Mouse (Mus musculus) left cerebral cortex, postnatal 4 days (tissue): ENCODE results near the gene Rwdd2a. TPM values are rescaled to one million over a fixed set of nuclear protein-coding genes. Genes with fewer than 3 reads are reported as not detected.
"Not testable (repeated sequence)": the region's sequence is repeated elsewhere in the genome, so short reads cannot be mapped to it uniquely, and the experiment has no call there.

Experiments
- DNase-seq: peaks from one replicate; pipeline ENCODE4 v3.0.0-alpha.2; 2022
- intact Hi-C: fragments of 180-260 bp; cut with DNase I; formaldehyde crosslinking; loops from one replicate; pipeline ENCODE4 v1.15.1; 2025
- total RNA-seq, 2 experiments: library from RNA; stranded (reverse); gene quantifications; 2 replicates each; pipeline ENCODE4 v1.2.3; 2021

Rwdd2a gene
- total RNA-seq, 2 experiments from 2014 or later, result 13.9 to 16.8 TPM

DNA sequence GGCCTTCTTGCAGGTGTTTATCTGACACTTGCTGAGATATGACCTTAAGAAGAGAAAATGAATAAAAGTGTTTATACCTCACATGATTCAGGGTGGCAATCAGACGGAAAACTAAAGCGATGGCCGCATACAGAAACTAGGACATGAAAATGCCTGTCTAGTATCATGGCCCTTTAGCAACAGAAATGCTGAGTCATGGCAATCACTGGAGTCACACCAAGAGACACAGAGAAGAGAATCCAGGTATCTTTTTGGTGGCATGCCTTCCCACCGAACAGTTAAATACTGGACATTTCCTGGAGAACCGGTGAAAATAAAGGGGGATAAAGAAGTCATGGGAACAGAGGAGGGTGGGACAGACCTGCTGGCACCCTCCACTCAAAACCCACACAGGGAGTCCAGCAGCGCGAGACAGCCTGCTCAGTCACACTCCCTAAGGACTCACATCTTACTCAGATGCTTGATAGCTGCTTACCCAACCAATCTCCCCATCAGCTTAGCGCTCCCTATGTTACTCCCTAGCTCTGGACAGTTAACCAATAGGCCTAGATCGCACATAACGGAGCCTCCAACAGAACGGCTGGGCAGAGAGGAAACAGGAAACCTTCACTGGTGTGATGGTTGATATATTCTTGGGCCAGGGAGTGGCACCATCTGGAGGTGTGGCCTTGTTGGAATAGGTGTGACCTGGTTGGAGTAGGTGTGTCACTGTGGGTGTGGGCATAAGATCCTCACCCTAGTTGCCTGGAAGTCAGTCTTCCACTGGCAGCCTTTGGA, 15.4 kb downstream of the Rwdd2a start:
- DNase-seq, result no peak
- intact Hi-C loops, result no loop called here

DNA sequence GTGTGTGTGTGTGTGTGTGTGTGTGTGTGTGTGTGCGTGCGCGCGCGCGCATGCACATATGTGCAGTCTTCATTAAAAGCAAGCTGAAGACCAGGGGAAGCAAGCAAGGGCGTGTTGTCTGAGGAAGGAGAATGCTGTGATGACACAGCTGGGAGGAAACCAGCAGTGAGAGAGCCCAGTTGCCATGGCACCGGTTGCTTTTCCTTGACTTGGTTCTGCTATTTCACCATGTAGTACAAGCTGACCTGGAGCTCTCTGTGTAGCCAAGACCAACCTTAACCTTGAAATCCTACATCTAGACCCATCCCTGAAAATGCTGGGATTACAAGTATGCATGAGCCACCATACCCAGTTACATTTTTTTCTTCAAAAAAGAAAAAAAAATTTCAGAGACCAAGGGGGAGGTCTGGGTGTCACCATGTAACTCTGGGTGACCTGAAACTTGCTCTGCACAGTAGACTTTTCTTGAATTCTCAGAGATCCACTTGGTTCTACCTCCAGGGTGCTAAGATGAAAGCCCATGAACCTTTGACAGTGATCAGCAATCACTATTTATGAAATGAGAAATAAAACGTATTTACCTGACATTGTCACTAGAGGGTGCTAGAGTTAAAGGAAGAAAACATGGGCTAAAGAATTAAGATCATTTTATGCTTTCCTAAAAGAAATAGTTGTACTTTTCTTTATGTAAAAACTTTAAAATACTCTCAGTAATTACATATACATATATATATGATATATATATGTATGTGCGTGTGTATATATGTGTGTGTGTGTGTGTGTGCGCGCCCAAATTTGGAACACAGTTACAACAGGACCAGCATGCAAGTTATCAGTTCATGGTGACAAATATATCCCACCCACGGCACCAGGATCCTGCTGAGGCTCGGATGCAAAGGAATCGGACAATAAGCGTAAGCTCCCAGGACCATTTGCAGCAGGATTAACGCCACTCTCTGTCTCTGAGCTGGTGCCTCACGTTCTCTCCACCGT, 21.2 kb downstream of the Rwdd2a start:
- no peak for DNase-seq
- intact Hi-C loops, result loop anchor here (5.0 to 10.0 kb wide), 2 partner anchors 154 to 212 kb away; no protein-coding TSS in a partner anchor

DNA sequence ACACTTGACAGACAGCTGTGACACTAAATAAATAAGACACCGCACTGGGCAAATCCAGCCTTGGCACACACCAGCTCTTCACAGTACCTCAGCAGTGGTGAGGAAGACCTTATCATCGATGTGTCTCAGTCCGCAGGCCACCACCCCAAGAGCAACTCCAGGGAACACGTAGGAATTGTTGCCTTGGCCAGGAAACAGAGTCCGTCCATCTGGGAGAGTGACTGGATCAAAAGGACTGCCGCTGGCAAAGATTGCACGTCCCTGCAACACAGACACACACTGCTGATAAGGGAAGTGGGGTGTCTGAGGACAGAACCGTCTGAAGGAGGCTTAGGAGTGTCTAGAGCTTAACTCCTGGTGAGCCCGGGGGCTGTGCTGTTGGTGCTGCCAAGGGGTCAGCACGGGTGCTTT, 22.6 kb downstream of the Rwdd2a start:
- intact Hi-C loops, result loop anchor here (5.0 to 10.0 kb wide), 2 partner anchors 153 to 210 kb away; no protein-coding TSS in a partner anchor

DNA sequence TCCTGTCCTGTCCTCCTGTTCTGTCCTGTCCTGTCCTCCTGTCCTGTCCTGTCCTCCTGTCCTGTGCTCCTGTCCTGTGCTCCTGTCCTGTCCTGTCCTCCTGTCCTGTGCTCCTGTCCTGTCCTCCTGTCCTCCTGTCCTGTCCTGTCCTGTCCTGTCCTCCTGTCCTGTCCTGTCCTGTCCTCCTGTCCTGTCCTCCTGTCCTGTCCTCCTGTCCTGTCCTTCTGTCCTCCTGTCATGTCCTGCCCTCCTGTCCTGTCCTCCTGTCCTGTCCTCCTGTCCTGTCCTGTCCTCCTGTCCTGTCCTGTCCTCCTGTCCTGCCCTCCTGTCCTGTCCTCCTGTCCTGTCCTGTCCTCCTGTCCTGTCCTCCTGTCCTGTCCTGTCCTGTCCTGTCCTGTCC, 25.2 kb downstream of the Rwdd2a start:
- not testable (repeated sequence) for DNase-seq
- intact Hi-C loops, result loop anchor here (10.0 kb wide), 1 partner anchor 208 kb away; no protein-coding TSS in a partner anchor

More for the DNA sequence above, 22.6 kb downstream of the Rwdd2a start:
- not testable (repeated sequence) for DNase-seq

- intact Hi-C loops, result loop anchor here (10.0 kb wide), 1 partner anchor 205 kb away; no protein-coding TSS in a partner anchor
- DNase-seq, result no peak
Measured at GRCm38 (mm10) chr9:86599723-86600303, 28.0 kb downstream of the Rwdd2a start.

DNA sequence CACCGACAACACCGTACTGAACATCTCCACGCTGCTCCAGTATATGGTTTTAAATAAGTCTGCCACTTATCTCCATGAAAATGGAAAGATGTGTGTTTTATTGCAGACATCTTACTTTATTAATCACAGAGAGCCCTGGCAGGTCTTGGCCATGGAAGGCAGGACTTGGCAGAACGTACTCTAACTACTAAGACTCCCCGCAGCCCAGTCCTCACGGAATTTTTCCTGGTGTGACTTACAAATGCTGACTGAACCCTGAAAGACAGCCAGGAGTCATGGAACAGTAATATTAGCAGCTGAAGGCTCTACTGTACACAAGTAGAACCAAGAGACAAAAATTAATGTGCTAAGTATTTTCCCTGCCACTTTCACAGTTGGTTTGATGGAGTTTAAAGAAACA, 34.0 kb downstream of the Rwdd2a start:
- intact Hi-C loops, result no loop called here
- no peak for DNase-seq

GRCm38 (mm10) chr9:86612091-86612490, 40.3 kb downstream of the Rwdd2a start:
- DNase-seq, result no peak
- intact Hi-C loops, result no loop called here

GRCm38 (mm10) chr9:86615765-86616164, 44.0 kb downstream of the Rwdd2a start:
- DNase-seq, result no peak
- intact Hi-C loops, result no loop called here

DNA sequence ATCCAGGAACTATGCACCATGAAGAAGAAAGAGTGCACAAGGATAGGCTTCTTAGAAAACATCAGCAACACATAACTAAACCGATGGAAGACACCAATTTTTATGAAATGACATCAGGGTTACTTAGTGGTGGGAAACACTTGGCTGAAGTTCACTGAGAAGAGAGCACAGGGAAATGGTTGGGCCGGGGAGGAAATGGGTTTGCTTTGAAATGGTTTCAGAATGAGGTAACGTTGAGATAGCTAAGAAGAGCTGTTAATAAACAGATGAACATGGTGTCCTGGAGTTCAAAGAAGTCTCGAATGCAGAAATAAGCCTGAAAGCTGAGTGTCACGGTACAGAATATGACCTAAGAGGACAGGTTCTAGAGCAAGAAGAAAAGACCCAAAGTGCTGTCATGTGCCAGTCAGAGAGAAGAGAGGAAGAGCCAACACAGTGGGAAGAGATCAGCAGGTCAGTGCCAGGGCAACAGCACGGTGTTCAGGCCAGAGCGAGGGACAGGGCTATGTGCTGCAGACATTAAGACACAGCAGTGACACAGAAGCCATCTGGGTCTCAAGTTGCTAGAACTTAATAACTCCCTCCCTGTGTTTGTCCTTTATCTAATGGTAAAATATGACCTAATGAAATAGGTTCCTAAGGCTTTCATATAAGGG, 46.2 kb downstream of the Rwdd2a start:
- DNase-seq, result no peak
- intact Hi-C loops, result no loop called here

GRCm38 (mm10) chr9:86619341-86620139, 47.7 kb downstream of the Rwdd2a start:
- intact Hi-C loops, result no loop called here

DNA sequence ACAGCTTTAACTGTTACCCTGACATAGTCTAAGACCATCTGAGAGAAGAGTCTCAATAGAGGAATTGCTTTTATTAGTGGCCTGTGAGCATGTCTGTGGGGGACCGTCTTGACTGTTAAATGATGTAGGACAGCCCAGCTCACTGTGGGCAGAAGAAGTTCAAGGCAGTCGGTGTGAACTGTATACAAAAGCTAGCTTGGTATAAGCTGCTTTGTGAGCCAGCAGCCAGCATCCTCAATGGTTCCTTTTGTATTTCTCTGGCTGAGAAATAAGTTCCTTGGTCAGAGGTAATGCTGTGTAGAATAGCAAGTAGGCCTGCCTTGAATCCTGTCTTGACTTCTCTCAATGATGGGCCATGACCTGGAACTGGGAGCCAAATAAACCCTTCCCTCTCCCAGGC, 50.3 kb downstream of the Rwdd2a start:
- no peak for DNase-seq
- intact Hi-C loops, result no loop called here

More at GRCm38 (mm10) chr9:86619341-86620139, 47.7 kb downstream of the Rwdd2a start:
- DNase-seq, result no peak

- intact Hi-C loops, result no loop called here
- peak; percentile 35 for DNase-seq
Measured at GRCm38 (mm10) chr9:86624039-86624438, 52.2 kb downstream of the Rwdd2a start.

Other genes with a start within 250 kb of the Rwdd2a start
- 1 to 10 TPM; 6.7 to 6.9 TPM for gene Ube2cbp, start 107.0 kb upstream of the Rwdd2a start, total RNA-seq
- 10 to 100 TPM; 72.3 to 83.1 TPM for gene Dop1a, start 104.8 kb upstream of the Rwdd2a start, total RNA-seq
- gene Pgm3, start 149 bp upstream of the Rwdd2a start, total RNA-seq, result 10 to 100 TPM; 30.5 to 31.6 TPM
- 10 to 100 TPM; 60.3 to 64.4 TPM for gene Me1, start 124.0 kb downstream of the Rwdd2a start, total RNA-seq
- gene Prss35, start 171.7 kb downstream of the Rwdd2a start, total RNA-seq, result 10 to 100 TPM; 10.9 to 11.4 TPM